Mouse (Mus musculus) frontal cortex, postnatal 10 days (tissue): ENCODE results near the gene Tango2.
"Not testable (repeated sequence)": the region's sequence is repeated elsewhere in the genome, so short reads cannot be mapped to it uniquely, and the experiment has no call there.

Experiments used
- DNase-seq, 2 experiments: peaks; one replicate each; pipeline ENCODE4 v3.0.0; 2022; ENCODE audit warnings: low spot score in 2 of 2, mixed read lengths in 1 of 2

Gene Tango2

DNA sequence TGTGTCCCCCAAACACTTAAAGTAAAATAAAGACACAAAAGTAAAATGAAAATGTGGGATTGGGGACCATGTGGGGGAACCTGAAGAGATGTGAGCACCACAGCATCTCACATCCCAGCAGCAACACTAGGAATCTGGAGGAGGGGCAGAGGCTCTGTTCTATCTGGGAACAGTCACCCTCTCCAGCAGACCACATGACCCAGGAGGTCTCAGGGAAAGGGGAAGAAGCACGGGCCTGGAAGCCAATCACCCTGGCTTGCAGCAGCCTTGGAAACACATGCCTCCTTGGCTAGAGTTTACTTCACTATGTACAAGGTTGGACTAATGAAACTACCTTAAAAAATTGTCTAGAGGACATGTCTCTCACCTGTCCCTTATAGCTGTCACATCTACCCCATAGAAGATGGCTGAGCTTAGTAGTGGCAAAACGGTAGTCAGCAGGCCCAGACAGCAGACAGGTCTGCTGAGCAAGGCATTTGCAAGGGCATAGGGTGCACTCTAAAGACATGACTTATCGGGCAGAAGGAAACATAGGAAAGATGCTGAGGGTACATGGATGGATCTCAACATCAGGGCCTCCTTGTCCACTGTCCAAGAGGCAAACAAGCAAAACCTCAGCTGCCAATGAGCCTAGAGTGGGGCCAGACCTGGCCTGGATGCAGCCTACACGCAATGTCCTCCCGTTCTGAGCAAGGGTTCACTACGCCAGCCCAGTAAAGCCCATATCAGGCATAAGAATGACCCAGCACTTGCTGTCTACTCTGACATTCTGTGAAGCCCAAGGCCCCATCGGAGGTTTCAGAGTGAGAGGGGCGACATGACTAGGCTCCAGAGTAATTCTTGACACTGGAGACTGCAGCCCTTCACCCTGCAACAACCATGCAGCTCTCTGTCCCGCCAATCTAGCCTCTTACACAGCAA is 5.0 kb downstream of the Tango2 start:
- peak in 1 of 2 experiments; percentile 31 for DNase-seq

- no peak for DNase-seq
These were observed 5.8 kb downstream of the Tango2 start for GRCm38 (mm10) chr16:18342076-18342475.

GRCm38 (mm10) chr16:18341605-18342004 is 6.3 kb downstream of the Tango2 start:
- no peak for DNase-seq

DNA sequence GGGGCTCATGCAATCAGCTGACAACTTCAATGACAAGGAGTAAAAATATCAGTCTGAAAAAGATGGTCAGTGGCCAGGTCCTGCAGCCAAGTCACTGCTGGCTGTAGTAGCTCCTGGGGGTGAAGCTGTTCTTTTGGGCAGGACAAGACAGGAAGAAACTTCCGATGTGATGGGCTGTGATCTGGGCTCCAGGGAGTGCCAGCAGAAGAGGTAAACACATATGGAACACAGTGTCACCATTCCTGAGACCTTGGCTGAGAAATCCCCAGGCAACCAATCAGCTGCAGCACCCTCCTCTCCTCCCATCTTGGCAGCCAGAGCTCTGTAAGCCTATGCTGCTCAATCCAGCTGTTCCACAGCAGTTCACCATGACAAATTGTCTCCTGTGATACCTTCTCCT is 8.0 kb downstream of the Tango2 start:
- DNase-seq = no peak

DNA sequence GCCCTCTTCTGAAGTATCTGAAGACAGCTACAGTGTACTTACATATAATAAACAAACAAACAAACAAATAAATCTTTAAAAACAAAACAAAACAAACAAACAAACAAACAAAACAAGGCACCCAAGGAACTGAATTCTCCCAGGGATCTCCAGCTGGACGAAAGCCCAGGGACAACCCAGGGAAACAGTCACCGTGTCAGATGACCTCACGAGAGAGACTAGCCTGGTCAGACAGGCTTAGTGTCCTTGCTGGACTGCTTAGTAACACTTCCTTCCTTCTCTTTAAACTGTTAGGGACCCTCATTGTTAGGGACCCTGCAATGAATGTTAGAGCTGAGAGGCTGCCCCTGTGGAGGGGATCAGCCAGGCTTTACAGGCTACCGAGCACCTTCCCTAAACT is 10.6 kb downstream of the Tango2 start:
- DNase-seq = no peak

DNA sequence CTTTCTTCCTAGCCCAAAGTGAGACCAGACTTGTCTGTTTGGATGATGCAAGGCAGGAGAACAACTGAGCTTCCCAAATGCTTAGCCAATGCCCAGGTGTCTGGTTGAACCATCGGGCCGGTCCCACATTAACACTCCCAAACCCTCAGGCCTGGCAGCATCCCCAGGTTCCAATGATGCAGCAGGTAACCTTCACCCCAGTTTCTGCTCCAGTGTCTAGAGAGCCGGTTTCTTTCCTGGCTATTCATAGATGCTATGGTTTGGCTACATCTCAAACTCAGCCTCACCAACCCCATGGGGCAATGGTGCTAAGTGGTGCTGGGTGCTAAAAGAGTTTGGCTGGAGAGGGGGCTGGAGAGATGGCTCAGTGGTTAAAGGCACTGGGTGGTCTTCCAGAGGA is 11.9 kb downstream of the Tango2 start:
- no peak for DNase-seq

DNA sequence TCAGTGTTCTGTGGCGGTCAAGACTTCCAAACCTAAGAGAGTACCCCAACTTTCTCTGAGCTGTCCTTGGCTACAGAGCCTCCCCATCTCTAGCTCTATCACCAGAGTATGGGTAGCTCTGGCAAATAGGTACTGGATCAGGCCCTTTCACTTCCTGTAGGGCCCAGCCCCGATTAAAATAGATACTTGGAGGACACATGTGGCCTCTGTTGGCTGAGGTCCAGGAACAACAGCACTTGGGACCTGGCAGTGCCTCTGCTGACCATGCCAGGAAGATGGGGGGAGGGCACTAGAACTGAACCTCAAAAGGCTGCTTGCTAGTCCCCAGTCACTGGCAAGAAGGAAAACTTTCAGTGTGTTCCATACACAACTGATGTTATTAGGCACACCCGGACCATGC is 13.9 kb downstream of the Tango2 start:
- no peak for DNase-seq

DNA sequence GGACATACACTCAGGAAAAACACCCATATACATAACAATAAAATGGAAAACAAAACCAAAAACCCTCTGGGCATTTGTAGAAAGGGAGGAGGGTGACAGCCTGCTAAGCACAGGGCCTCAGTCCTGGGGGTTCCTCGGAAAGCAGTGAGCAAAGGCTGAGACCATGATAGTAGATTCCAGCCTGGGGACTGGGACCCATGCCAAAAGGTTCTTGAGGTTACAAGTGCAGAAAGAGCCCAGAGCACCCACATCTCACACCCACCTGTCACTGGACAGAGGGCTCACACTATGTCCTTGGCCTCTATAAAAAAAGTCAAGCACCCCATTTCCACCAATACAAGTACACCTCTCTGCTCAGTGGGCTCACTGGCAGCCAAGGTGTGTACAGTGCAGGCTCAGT is 19.4 kb downstream of the Tango2 start:
- no peak for DNase-seq

DNA sequence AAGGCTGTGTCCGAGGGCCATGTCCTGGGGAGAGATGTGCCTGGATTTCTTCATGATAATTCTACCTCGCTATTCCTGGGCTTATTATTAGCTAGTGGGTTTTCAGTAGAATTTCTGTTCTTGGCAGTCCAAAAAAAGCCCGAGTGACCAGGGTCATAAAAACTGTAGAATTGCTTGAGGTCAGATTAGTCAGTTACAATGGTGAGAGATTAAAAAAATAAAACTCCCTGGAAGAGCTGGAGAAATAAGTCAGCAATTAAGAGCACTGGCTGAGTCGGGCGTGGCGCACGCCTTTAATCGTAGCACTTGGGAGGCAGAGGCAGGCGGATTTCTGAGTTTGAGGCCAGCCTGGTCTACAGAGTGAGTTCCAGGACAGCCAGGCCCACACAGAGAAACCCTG is 20.0 kb downstream of the Tango2 start:
- DNase-seq = no peak

- DNase-seq = no peak
These were observed 22.2 kb downstream of the Tango2 start for GRCm38 (mm10) chr16:18325741-18326140.

DNA sequence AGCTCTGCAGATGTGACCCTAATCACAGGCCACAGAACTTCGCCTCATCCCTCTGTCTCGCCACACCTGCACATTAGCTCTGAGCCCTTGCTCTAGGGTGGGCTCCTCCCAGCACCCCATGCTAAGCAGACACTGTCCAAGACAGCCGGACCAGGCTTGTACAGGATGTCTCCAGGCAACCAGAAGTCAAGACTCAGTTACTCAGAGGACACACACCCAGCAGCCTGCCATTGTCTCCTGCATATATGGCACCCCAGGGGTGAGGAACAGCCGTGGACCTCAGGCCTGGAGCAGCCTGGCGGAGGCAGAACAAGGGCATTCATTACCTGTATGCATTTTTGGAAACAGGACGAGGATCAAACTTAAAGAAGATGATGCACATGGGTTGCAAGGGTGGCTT is 23.9 kb downstream of the Tango2 start:
- no peak for DNase-seq

DNA sequence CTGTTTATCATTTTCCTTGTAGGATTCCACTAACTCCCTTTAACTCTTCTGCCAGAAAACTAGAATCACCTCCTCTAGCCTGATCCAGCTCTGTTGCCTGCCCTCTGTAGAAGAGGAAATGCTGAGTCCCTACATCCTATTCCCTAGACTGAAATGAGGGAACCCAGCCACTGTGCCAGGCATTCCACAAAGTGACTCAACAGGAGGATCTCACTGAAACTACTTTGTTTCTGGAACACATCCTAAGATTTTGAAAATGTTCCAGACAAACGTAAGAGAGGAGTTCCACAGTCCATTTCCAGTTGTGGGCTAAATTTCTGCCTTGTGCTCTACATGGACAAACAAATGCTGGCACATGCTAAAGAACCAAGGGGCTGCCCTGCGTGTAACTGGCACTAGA is 24.4 kb downstream of the Tango2 start:
- no peak for DNase-seq

- no peak for DNase-seq
These were observed 26.5 kb downstream of the Tango2 start for GRCm38 (mm10) chr16:18321443-18321842.

DNA sequence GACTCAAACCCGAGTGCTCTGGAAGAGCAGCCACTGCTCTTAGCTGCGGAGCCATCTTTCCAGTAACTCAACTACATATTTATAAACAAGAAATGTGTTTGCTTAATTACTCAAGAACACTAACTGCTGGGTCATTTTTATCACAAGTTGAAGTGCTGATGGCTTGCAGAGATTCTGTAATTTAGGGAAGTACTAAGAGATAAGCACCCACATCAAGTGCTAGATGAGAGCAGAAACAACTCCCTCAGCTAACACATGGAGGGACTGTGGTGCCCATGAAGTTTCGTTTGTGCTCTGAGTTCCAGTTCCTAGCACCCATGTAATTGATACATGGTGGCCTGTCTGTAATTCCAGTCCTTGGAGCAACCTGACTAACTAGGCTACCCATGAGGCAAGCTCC is 28.9 kb downstream of the Tango2 start:
- no peak for DNase-seq

DNA sequence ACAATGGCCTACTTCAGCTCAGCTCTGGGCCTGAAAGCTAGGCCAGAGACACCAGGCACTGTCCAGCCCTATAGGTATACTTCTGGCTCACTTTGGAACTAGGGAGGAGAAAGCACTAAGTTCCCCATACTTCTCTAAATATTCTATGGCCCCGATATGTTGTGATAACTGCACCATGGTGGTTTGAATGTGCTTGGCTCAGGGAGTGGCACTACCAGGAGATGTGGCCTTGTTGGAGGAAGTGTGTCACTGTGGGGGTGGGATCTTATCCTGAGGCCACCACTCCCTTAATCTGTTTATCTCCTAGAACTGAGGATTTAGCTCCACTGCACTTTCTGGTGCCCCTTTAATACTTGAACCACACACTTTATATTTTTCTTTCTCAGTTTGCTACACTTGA is 39.7 kb downstream of the Tango2 start:
- DNase-seq = no peak

- DNase-seq = not testable (repeated sequence)
These were observed 58.3 kb downstream of the Tango2 start for GRCm38 (mm10) chr16:18289614-18290013.

GRCm38 (mm10) chr16:18289067-18289588 is 58.8 kb downstream of the Tango2 start, which contains the start of gene Dgcr8:
Gene Dgcr8, minus strand, starts transcription at chr16:18289246.
- peak; percentile 96 to 99 for DNase-seq

DNA sequence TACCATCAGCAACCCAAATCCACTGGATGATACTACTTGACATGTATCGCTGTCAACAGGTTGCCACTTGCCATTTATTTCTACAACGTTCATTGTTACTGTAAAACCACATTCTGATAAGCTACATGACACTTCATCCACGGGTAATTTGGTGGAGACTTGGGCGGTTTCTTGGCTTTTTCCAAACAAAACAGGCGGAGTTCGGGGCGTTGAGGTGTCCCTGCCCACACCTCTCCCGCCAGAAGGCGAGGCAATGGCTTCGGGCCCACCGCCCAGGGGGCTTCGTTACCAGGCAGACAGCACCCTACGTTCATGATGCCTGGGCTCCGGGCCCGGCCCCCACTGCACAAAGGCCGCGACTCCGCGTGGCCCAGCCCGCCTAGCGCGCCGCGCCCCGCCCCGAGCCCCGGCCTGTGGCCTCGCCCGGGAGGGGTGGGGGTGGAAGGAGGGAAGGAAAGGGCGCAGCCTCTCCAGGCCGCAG is 59.3 kb downstream of the Tango2 start:
- DNase-seq = peak in 1 of 2 experiments; percentile 51

DNA sequence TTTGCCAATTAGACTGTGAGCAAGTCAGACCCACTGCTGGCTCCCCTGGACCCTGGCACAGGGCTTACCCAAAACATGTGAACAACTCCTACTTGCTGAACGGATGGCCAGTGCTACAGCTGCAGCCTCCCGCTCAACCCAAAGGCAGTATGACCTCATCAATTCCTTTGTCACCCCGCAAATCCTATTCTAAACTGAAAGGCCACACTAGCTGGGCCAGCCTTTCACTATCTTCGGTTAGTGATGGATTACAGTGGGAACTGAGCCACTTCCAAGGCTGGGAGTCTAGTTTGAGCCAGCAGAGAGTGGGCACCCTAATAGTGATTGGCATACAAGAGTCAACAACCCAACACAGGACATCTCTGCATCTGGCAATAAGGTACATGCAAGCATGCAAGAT is 59.7 kb downstream of the Tango2 start:
- DNase-seq = no peak

DNA sequence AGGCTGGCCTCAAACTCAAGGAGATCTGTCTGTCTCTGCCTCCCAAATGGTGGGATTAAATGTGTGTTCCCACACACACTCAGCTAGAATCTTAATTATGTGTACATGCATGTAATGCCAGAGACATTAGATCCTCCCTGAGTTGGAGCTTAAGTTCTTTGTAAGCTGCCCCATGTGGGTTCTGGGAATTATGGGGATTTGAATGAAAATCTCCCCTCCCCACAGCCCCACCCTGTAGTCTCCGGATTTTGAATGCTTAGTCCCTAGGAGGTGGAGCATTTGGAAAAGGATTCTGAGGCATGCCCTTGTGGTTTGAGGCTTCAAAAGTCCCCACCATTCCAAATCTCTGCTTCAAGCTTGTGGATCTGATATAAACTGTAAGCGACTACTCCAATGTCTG is 72.7 kb downstream of the Tango2 start:
- DNase-seq = no peak

DNA sequence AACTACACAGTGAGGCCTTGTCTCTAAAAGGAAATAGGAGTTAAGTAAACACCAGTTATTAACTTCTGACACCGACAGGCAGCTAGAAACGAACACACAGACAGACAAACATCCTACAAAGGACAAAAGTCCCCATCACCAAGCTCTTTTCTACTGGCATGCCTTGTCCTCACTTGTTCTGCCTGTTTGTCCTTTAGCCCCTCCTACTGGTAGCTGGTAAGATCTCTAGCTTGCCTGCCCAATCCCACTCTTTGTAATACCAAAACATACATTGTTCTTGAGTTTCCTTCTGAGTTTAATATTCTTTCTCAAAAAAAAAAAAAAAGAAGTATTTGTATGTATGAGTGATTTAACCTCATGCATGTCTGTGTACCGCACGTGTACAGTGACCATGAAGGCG is 79.7 kb downstream of the Tango2 start:
- no peak for DNase-seq

GRCm38 (mm10) chr16:18265024-18265423 is 82.9 kb downstream of the Tango2 start:
- no peak for DNase-seq

DNA sequence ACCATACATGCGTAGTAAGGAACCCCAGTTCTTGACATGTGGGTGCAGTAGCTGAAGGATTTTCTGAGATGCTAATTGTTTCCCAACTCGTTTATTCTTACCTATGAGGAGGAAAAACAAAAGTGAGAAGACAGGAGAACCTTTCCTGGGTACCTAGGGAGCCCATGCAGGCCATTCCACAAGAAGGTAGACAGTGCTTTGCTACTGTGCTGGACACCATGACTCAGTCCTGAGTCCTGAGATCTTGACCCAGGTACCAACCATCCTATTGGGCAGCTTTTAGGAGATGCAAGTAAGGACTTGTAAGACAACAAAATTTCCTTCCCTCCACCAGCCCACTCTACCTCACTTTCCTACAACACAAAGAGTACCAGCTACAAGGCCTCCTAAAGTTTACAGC is 89.7 kb downstream of the Tango2 start, which contains the start of gene Gm49776:
Gm49776 (minus strand) TSS at position 101 of the 400 bp plus-strand sequence.
- no peak for DNase-seq
